Mouse (Mus musculus): ENCODE results near the gene Sphk2. TPM values are rescaled to one million over a fixed set of nuclear protein-coding genes. Genes with fewer than 3 reads are reported as not detected.

The Sphk2 gene
- polyA plus RNA-seq (2017; shearing (Covaris generic)) = 10 to 100 TPM; 10.2 to 19.6 TPM

DNA sequence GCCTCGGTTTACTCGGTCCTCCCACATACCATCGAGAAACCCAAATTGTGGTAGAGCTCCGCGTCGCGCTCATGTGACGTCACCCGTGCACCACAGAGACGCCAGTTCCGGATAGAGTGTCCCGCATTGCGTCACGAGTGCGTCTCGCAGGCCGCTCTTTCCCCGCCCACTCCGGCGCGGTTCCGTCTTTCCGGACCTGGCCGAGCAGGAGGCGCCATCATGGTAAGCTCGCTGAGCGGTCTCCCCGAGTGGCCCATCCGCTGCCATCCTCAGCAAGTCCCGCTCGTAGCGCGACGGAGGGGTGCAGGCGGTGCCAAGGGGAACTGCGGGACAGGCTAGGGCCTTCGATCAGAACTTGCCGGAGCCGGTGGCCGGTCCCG, at the start of gene Sphk2:
Gene Sphk2, minus strand, starts transcription at position 85 of the 380 bp plus-strand sequence.
- peak; percentile 68 for ATAC-seq

DNA sequence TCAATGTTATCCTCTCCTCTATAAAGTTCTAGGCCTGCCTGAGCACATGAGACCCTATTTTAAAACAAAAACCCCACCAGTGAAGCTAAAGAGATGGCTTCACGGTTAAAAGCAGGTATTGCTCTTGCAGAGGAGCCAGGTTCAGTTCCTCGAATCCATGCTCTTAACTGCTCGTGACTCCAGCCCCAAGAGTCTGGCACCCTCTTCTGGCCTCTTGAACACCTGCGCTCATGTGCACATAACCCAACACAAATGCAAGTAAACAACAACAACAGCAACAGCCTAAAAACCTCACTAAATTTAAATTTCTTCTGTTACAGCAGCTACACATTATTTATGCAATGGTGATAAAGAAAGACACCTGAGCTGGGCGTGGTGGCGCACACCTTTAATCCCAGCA, 49.7 kb upstream of the Sphk2 start:
- ATAC-seq = no peak

DNA sequence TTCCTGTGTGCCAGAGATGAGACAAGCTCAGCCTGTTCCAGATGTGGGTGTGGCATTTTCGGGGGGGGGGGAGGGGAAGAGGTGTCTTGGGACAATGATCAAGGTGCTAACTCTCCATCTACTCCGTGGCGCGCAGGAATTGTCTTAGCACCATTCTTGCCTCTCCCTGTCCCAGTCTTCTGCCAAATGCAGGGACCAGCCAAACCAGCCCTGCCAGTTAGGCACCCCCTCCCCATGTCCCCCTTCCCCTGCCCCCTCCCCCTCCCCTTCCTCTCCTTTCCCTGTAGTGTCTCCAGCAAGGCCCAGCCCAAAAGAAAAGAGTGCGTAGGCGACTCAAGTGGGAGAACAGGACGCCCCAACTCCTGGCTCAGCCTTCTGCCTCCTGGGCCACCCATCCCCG, 49.0 kb upstream of the Sphk2 start:
- ATAC-seq = no peak

- ATAC-seq = peak; percentile 57
Observed at GRCm38 (mm10) chr7:45765995-45766394, 48.2 kb upstream of the Sphk2 start.

- no peak for ATAC-seq
Observed at GRCm38 (mm10) chr7:45760151-45760550, 42.3 kb upstream of the Sphk2 start.

DNA sequence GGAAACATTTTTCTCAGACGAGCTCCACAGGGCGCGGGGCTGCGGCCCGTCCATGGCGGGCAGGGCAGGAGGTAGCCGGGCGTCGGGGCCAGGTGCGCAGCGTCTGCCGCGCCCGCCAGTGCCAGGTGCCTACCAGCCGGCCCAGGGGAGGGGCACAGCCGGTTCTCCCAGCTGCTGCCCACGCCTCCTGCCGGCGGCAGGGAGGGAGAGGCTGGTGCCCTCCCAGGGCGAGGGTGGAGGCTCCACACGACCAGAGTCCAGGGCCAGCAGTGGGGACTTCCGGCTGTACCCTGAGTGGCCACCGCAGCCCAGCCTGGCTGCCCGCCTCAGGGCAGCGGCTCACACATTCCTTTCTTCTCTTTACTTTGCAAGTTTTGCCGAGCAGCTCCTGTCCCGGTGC, 41.6 kb upstream of the Sphk2 start:
- no peak for ATAC-seq

DNA sequence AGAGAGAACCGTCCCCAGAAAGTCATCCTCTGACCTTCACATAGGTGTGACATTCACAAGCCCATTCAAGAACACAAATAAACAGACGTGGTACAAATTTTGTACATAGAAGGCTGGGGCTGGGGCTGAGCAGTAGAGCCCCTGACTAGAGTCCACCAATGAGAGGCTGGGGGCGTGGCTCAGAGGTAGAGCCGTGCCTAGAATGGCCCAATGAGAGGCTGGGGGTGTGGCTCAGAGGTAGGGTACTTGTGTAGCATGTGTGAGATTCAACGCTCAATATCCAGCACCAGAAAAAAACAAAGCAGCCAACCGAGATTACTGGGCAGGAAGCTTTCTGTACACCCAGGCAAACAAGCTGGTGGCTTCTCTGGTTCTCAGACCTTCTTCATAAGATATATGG, 37.9 kb upstream of the Sphk2 start:
- no peak for ATAC-seq

GRCm38 (mm10) chr7:45750162-45750561, 32.4 kb upstream of the Sphk2 start:
- ATAC-seq = no peak

GRCm38 (mm10) chr7:45749401-45749800, 31.6 kb upstream of the Sphk2 start:
- no peak for ATAC-seq

GRCm38 (mm10) chr7:45748110-45748509, 30.3 kb upstream of the Sphk2 start:
- no peak for ATAC-seq

DNA sequence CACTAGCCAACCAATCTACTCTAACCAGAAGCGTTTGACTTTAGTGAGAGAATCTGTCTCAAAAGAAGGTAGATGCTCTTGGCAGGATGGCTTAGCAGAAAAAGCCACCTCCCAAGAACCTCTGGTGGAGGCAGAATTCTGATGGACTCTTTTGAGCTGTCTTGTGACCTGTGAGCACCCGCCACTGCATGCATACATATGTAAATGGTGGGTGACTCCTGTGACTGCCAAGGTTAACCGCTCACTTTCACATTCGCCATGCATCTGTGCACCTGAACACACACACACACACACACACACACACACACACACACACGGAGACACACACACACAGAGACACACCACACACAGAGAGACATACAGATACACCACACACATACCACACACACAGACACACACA, 29.6 kb upstream of the Sphk2 start:
- no peak for ATAC-seq

DNA sequence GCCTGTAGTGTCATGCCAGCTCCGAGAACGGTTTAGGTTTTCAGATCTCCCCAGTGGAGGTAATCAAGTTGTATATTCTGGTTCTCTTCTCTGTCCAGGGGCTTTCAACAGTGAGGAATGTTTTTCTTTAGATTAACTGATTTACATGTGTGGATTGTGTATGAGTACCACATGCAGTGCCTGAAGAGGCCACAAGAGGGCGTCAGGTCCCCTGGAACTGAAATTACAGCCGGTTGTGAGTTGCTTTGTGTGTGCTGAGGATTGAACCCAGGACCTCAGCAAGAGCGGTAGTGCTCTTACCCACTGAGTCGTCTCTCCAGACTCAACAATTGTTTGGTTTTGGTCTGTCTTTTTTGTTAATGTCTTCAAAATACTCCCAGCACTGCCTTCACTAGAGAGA, 28.7 kb upstream of the Sphk2 start:
- ATAC-seq = no peak

- no peak for ATAC-seq
Observed at GRCm38 (mm10) chr7:45744387-45744786, 26.6 kb upstream of the Sphk2 start.

DNA sequence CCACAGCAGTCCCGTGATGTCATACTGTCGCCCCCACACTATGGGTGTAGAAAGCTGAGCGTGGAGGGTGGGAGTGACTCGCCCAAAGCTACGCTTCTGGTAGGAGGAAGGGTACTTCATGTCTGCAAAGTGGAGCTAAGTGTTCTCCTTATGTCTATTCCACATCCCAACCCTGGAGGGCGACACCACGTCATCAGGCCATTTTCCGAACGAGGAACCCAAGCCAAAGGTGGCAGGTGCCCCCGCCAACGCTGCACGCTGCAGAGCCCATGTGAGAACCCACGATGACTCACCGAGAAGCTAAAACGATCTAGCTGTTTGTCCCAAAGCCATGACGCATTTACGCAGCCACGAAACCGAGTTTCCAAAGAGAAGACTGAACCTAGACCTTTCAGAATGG, 24.5 kb upstream of the Sphk2 start:
- ATAC-seq = peak; percentile 40

- peak; percentile 89 for ATAC-seq
Observed at GRCm38 (mm10) chr7:45741777-45742176, 24.0 kb upstream of the Sphk2 start.

GRCm38 (mm10) chr7:45741308-45741707, 23.5 kb upstream of the Sphk2 start:
- ATAC-seq = no peak

- ATAC-seq = no peak
Observed at GRCm38 (mm10) chr7:45739820-45740219, 22.0 kb upstream of the Sphk2 start.

DNA sequence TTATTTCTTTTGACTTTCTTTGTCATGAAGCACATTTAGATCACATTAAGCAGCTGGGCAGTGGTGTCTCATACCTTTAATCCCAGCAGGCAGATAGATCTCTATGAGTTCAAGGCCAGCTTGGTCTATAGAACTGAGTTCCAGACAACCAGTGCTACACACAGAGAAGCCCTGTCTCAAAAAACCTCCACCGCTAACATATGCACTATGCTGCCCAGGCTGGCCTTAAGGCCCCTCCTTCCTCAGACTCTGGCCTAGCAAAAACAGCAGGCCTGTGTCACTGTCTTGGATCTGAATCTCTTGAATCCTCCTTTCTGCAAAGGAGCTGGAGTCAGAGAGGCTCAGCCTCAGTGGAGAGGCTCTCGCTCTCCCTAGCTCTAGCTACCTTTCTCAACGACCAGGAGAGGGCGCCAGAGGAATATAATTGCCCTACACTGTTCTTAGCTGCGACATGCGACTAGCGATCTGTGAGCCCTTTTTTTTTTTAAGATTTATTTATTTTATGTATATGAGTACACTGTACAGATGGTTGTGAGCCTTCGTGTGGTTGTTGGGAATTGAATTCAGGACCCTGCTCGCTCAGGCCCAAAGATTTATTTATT, 21.5 kb upstream of the Sphk2 start:
- peak; percentile 62 for ATAC-seq

GRCm38 (mm10) chr7:45733477-45733876, 15.7 kb upstream of the Sphk2 start:
- ATAC-seq = peak; percentile 98

- no peak for ATAC-seq
Observed at GRCm38 (mm10) chr7:45730727-45731431, 13.1 kb upstream of the Sphk2 start.

DNA sequence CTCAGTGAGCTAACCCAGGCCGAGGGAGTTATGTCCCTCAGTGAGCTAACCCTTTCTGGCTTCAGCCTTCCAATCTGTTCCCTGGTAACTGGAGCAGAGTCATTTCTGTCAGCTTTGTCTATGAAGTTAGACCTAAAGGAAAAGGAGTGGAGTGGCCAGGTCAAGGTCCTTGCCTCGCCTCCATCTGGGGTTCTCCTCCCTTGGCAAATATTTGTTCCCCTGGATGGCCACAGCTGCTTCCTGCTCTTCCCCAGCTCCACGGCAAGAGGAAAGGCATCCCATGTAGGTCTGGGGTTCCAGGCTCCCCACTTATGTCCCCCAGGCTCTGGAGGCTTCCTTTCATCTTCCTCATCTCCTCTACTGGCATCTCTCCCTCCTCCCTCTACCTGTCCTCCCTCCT, 9.8 kb upstream of the Sphk2 start:
- ATAC-seq = no peak

GRCm38 (mm10) chr7:45726419-45726818, 8.6 kb upstream of the Sphk2 start:
- ATAC-seq = no peak

DNA sequence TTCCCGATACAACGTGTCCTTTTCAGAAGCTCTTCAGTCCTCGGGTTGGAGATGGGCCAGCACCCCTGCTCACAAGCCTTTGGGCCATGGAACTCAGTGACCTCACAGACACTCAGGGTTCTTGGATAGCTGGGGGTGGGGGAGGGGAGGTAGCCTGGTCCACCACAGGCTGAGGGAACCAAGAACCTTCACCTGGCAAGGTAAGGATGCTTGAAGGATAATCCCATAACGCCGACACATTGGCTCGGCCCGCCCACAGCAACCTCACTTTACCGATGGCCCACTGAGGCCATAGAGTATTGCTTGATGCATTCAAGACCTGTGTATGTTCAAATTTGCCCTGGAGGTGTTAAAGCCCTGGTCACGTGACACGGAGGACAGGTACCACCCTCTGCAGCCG, 7.9 kb upstream of the Sphk2 start, which contains the start of gene Spaca4:
Gene Spaca4, minus strand, starts transcription at position 101 of the 400 bp plus-strand sequence.
- ATAC-seq = no peak

- ATAC-seq = no peak
Observed at GRCm38 (mm10) chr7:45725151-45725550, 7.3 kb upstream of the Sphk2 start.

DNA sequence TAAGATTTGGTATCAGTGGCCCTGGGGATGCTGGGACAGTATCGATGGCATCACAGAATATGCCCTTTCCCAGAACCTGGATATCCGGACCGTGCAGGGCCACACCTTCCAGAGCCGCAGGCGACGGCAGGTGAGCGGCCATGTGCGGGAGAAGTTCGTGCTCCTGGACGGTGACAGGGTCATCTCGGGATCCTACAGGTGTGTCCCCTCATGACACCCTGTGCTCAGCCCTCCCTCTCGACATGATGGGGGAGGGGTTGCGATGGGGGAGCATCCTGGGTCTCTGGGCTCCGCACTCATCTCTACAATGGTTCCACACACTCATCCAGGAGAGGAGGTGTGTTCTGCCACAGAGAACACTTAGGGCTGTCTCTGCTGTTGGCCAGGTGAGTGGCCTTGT, 6.0 kb upstream of the Sphk2 start:
- ATAC-seq = no peak

All from activated CD4-positive, CD25-positive, alpha-beta regulatory T cell, adult 4 months (primary cell).